Mouse (Mus musculus): ENCODE results near the gene Stx5a.

DNA sequence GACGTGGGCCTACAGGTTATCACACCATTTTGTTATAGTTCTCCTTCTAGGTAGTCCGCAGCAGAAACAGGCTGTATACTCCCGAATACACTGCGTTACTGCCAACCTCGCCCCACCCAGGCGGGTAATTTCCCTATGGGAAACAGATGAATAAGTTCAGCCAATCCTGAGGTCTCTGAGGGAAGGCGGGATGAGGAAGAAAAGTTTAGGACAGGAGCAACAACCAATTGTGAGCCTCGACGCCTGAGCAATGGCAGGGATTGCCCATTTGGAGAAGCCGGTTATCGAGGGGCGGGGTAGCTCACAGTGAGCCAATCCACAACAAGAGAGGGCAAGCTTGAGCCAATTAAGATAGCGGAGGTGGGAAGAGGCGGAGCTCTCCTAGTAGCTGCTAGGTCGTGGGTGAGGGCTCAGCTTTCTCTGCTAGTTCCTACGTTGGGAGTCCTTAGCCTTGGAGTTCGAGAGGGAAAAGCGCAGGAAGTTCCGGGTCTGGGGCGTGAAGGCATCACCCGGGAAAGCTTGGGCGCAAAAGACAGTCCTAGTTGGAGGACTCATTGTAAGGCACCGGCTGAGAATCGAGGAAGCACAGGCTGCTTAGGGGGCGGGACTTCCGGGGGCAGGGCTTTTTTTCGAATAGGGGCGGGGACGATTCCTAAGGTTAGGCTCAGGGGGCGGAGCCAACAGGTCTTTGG lies 61.1 kb downstream of the Stx5a start, which contains the start of gene Zbtb3:
- TF ChIP-seq CTCF (IDR thresholded peaks at IDR 0.05; ENCODE audit: low read depth, low read length), result no peak
- TF ChIP-seq POLR2A (IDR thresholded peaks at IDR 0.05; ENCODE audit: extremely low read depth, insufficient read depth, low read length), result no peak
